Mouse (Mus musculus): ENCODE data around the gene Pygo1.

Gene Pygo1

DNA sequence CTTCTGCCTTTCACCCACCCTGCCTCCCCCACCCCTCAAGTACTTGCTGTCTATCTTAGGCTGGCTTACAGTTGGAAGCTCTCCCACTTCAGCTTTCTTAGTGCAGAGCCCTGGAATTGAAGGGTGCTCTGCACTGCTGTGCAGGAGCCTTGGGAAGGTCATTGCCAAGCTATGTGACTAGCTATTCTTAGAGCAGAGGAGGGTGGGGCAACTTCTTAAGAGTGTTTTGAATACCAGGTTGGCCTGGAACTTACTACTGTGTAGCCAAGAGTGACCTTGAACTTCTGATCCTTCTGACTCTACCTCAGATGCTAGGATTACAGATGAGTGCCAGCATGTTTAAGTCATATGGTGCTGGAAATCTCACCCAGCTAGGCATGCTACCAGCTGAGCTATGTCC, 70.7 kb downstream of the Pygo1 start:
- DNase-seq: no peak

DNA sequence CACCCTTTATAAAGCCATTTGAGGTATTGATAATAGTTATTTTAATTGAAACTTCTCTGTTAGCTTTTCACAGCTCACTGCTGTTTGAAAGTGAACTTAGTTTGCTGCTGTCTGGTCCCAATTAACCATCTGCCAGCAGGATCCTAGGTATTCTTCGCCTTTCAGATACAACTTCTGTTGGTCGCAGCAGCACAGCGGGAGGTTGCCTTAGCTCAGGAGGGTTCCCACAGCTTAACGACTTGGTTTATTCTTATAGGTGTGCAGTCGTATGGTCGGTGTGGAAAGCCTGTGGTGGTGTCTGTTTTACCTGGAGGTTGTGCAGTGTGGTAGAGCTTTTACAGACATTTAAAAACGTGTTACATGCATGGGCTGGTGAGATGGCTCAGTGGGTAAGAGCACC, 71.4 kb downstream of the Pygo1 start:
- no peak for DNase-seq

DNA sequence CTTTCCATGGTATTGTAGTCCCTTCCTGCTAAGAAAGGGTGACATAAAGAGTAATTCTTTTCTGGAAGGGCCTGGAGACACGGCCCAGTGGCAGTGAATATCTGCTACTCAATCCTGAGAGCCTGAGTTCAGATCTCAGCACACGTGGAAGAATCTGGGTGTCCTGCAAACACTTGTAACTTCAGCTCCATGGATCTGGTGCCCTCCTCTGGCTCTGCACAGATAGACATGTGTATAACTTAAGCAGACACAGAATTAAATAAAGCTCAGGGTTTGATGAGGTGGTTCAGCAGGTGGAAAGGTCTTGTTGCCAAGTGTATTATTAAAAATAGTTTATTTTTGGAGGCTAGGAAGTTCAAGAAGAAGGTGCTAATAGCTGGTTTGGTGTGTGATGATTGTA, 75.0 kb downstream of the Pygo1 start:
- no peak for DNase-seq

- no peak for DNase-seq
Observed at GRCm38 (mm10) chr9:73001314-73002011, 76.0 kb downstream of the Pygo1 start.

Measured in cerebellum, postnatal 10 days (tissue).